Mouse (Mus musculus): Measurements from ENCODE around the gene Ecm1.

The Ecm1 gene

DNA sequence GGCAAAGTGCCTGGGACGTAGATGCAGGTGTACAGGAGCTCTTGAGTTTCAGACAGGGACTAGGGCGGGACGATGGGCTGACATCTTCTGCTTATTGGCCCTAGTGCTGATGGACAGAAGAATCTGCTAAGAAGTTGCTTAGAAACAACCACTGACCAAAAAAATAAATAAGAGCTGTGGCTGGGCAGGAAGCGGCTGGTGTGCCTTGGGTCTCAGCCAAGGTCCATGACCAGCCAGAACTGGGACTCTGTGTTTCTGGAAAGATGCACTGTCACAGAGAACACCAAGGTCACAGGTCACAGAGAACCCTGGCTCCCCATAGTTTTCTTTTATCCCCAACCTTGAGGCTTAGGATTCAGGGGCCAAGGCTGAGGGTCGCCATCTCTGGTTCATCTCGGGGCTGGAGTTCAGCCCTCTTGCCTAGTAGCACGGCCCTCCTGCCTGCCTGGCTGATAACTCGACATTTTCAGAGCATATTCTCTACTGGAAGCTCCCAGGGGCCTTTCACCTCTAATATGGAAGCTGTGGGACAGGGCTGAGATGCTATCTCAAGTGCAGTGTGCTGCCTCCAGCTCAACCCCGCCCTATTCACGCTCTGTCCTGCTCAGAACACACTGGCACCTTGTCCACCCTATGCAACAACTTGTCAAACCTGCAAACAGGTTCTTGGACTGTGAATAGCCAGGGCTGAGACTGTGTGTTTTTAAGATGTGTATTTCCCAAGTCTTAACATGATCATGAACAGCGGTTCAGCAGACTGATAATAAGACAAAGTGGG lies 6.4 kb downstream of the Ecm1 start:
- Histone ChIP-seq H3K4me1 (replicated peaks; ENCODE audit: low read depth, low read length) (peaks cover 65% of the 10 kb centered on the region), H3K27me3 (ENCODE audit: insufficient read depth, low read length) (peaks cover 18% of the 10 kb centered on the region), H3K9me3 (ENCODE audit: low read length) (no peaks in the 10 kb centered on the region), H3K4me3 (replicated peaks; ENCODE audit: low read length) (no peak overlapping the region), H3K36me3 (ENCODE audit: insufficient read depth, low read length) (peaks cover 43% of the 10 kb centered on the region)
- TF ChIP-seq CTCF (conservative IDR thresholded peaks at IDR 0.05; ENCODE audit: low read length) (no peak), NANOG (IDR thresholded peaks at IDR 0.05; ENCODE audit: borderline replicate concordance, low read length) (no peak), POU5F1 (IDR thresholded peaks at IDR 0.05; ENCODE audit: borderline replicate concordance, low read length) (no peak)

DNA sequence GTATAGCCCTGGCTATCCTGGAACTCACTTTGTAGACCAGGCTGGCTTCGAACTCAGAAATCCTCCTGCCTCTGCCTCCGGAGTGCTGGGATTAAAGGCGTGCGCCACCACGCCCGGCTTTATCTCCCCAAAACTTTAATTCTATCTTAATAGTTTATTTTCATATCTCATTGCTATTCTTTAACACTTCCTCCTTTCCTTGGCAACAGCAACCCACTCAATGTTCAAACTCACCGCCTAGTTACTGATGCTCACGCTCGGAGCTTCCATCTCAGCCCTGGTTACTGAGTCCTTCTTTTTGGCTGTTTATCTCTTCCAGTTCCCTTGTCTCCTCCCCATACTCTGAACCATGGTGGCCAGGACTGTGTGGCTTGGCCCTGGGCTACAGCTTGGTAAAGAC lies 7.1 kb downstream of the Ecm1 start:
- no peaks in the 10 kb centered on the region for H3K9me3 ChIP-seq (ENCODE audit: low read length)
- no peak overlapping the region for H3K4me3 ChIP-seq (replicated peaks; ENCODE audit: low read length)
- H3K36me3 ChIP-seq (ENCODE audit: insufficient read depth, low read length), result peaks cover 38% of the 10 kb centered on the region
- no peak for TF ChIP-seq POU5F1 (IDR thresholded peaks at IDR 0.05; ENCODE audit: borderline replicate concordance, low read length)
- TF ChIP-seq NANOG (IDR thresholded peaks at IDR 0.05; ENCODE audit: borderline replicate concordance, low read length), result no peak
- no peak for TF ChIP-seq CTCF (conservative IDR thresholded peaks at IDR 0.05; ENCODE audit: low read length)
- H3K4me1 ChIP-seq (replicated peaks; ENCODE audit: low read depth, low read length), result peaks cover 59% of the 10 kb centered on the region
- H3K27me3 ChIP-seq (ENCODE audit: insufficient read depth, low read length), result peaks cover 18% of the 10 kb centered on the region

DNA sequence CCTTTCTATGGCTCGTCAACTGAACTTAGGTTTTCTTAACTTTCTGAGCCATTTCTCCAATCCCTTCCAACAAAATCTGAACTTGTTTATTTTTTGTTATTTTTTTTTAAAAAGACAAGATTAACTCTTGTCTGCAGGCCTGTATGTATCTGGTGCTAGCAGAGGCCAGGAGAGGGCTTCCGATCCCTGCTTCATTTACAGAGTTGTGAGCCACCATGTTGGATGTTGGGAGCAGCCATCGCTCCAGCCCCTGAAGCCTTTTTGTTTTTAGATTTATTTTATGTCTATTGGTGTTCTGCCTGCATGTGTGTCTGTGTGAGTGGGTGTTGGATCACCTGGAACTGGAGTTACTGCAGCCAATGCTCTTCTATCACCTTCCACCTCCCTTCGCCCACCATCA lies 7.6 kb downstream of the Ecm1 start:
- TF ChIP-seq CTCF (conservative IDR thresholded peaks at IDR 0.05; ENCODE audit: low read length) (no peak), NANOG (IDR thresholded peaks at IDR 0.05; ENCODE audit: borderline replicate concordance, low read length) (no peak), POU5F1 (IDR thresholded peaks at IDR 0.05; ENCODE audit: borderline replicate concordance, low read length) (no peak)
- peaks cover 14% of the 10 kb centered on the region for H3K27me3 ChIP-seq (ENCODE audit: insufficient read depth, low read length)
- peaks cover 33% of the 10 kb centered on the region for H3K36me3 ChIP-seq (ENCODE audit: insufficient read depth, low read length)
- H3K4me3 ChIP-seq (replicated peaks; ENCODE audit: low read length), result no peak overlapping the region
- H3K4me1 ChIP-seq (replicated peaks; ENCODE audit: low read depth, low read length), result peaks cover 54% of the 10 kb centered on the region
- H3K9me3 ChIP-seq (ENCODE audit: low read length), result no peaks in the 10 kb centered on the region

DNA sequence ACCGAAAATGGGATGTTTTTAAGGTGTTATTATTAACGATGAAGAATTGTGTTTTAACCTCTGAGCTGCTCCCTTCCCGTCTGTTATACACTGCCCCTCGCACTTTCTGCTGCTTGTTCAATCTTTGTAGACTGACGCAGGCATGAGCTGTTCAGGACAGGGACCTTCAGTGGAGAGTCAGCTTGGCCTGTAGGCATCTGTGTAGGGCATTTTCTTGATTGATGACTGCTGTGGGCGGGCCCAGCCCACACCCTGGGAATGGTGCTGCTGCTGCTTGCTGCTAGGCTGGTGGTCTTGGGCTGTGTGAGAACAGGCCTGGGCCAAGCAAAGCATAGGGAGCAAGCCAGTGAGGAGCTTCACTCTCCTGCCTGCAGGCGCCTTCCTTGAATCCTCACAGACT lies 8.9 kb downstream of the Ecm1 start:
- TF ChIP-seq POU5F1 (IDR thresholded peaks at IDR 0.05; ENCODE audit: borderline replicate concordance, low read length), result no peak
- no peak for TF ChIP-seq CTCF (conservative IDR thresholded peaks at IDR 0.05; ENCODE audit: low read length)
- TF ChIP-seq NANOG (IDR thresholded peaks at IDR 0.05; ENCODE audit: borderline replicate concordance, low read length), result no peak

DNA sequence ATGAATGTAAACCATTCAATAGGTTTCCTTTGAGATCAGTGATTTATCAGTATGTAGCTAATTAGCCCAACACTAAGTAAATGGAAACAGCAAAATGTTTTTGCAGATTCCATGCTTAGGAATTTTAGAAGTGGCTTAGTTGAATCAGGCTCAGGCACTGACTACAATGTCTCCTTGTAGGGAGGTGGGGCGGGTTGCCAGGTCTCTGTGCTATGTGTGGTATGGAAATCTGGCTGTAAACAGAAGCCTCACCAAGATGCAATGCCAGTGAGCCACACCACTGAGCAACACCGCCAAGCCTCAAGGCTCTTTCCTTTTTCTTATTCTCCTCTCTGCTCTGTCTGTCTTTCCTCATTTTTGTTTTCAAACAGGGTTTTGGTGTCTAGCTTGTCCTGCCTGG lies 10.5 kb downstream of the Ecm1 start:
- H3K27me3 ChIP-seq (ENCODE audit: insufficient read depth, low read length), result no peaks in the 10 kb centered on the region
- TF ChIP-seq POU5F1 (IDR thresholded peaks at IDR 0.05; ENCODE audit: borderline replicate concordance, low read length) (no peak), CTCF (conservative IDR thresholded peaks at IDR 0.05; ENCODE audit: low read length) (no peak), NANOG (IDR thresholded peaks at IDR 0.05; ENCODE audit: borderline replicate concordance, low read length) (no peak)
- H3K4me1 ChIP-seq (replicated peaks; ENCODE audit: low read depth, low read length), result peaks cover 25% of the 10 kb centered on the region
- peaks cover 4% of the 10 kb centered on the region; the same call in 1 of the 2 replicates for H3K36me3 ChIP-seq (ENCODE audit: insufficient read depth, low read length)
- H3K4me3 ChIP-seq (replicated peaks; ENCODE audit: low read length), result no peak overlapping the region
- H3K9me3 ChIP-seq (ENCODE audit: low read length), result no peaks in the 10 kb centered on the region

More for the DNA sequence above, 8.9 kb downstream of the Ecm1 start:
- Histone ChIP-seq H3K4me1 (replicated peaks; ENCODE audit: low read depth, low read length) (peaks cover 40% of the 10 kb centered on the region), H3K27me3 (ENCODE audit: insufficient read depth, low read length) (peaks cover under 1% of the 10 kb centered on the region; the same call in 1 of the 2 replicates), H3K36me3 (ENCODE audit: insufficient read depth, low read length) (peaks cover 19% of the 10 kb centered on the region), H3K9me3 (ENCODE audit: low read length) (no peaks in the 10 kb centered on the region), H3K4me3 (replicated peaks; ENCODE audit: low read length) (no peak overlapping the region)

DNA sequence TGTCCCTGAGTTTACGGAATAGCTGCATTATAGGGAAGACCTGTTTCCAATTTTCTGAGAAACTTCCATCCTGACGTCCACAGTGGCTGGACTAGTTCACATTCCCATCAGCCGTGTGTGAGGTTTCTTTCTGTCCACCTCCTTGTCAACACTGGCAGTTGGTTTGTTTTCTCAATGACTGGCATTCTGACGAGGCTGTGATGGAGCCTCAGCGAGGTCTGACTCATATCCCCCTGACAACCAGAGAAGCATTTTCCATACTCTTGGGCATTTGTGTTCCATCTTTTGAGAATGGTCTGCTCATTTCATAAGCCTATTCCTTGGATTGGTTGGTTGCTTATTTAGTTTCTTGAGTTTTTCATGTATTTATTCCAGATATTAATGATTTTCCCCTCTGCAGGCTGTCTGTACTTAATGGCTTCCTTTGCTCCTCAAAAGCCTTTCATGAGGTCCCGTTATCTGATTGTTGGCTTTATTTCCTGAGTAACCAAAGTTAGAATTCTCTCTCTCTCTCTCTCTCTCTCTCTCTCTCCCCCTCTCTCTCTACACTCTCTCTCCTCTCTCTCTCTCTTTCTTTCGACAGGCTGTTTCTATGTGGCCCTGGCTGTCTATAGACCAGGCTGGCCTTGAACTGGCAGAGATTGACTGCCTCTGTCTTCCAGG lies 12.5 kb downstream of the Ecm1 start:
- Histone ChIP-seq H3K4me3 (replicated peaks; ENCODE audit: low read length) (no peak overlapping the region), H3K27me3 (ENCODE audit: insufficient read depth, low read length) (no peaks in the 10 kb centered on the region), H3K36me3 (ENCODE audit: insufficient read depth, low read length) (no peaks in the 10 kb centered on the region), H3K4me1 (replicated peaks; ENCODE audit: low read depth, low read length) (peaks cover 8% of the 10 kb centered on the region), H3K9me3 (ENCODE audit: low read length) (no peaks in the 10 kb centered on the region)
- TF ChIP-seq POU5F1 (IDR thresholded peaks at IDR 0.05; ENCODE audit: borderline replicate concordance, low read length) (no peak), CTCF (conservative IDR thresholded peaks at IDR 0.05; ENCODE audit: low read length) (no peak), NANOG (IDR thresholded peaks at IDR 0.05; ENCODE audit: borderline replicate concordance, low read length) (no peak)

DNA sequence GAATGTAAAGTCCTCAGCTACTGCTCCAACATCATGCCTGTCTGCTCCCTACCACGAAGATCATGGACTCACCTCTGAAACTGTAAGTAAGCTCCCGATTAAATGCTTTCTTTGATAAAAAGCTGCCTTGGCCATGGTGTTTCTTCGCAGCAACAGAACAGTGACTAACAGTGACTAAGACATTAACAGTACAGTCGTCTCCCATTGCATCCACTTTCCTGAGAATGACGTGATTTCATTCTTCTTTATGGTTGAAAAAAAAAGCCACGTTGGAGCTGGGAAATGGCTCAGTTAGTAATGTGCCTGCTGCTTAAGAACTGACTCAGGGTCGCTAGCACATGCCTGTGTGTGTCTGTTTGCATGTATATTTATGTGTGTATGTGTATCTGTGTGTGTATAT lies 13.5 kb downstream of the Ecm1 start:
- no peak for TF ChIP-seq CTCF (conservative IDR thresholded peaks at IDR 0.05; ENCODE audit: low read length)
- no peak for TF ChIP-seq POU5F1 (IDR thresholded peaks at IDR 0.05; ENCODE audit: borderline replicate concordance, low read length)
- TF ChIP-seq NANOG (IDR thresholded peaks at IDR 0.05; ENCODE audit: borderline replicate concordance, low read length), result no peak
- no peaks in the 10 kb centered on the region for H3K27me3 ChIP-seq (ENCODE audit: insufficient read depth, low read length)
- H3K4me1 ChIP-seq (replicated peaks; ENCODE audit: low read depth, low read length), result peaks cover 6% of the 10 kb centered on the region
- H3K9me3 ChIP-seq (ENCODE audit: low read length), result no peaks in the 10 kb centered on the region
- H3K4me3 ChIP-seq (replicated peaks; ENCODE audit: low read length), result no peak overlapping the region
- H3K36me3 ChIP-seq (ENCODE audit: insufficient read depth, low read length), result no peaks in the 10 kb centered on the region

DNA sequence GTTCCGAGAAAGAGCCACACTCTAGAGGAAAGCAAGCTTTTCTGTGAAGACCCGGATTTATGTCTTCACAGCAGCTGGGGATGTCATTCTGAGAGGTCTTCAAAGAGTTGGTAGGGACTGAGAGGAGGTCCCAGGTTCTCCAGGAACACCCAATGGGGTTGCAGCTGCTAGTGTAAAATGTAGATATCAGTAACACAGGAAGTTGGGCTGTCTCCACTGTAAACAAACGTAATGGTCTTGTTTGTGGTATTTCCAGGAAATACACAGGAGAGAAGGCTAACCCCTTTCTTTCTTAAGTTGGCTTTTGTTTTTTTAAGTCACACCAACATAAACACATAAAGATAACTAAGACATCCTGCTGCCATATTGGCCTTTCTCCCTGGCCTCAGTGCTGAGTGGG lies 17.0 kb downstream of the Ecm1 start:
- H3K9me3 ChIP-seq (ENCODE audit: low read length), result no peaks in the 10 kb centered on the region

More for the DNA sequence above, 17.0 kb downstream of the Ecm1 start:
- no peak overlapping the region for H3K4me3 ChIP-seq (replicated peaks; ENCODE audit: low read length)
- H3K27me3 ChIP-seq (ENCODE audit: insufficient read depth, low read length), result no peaks in the 10 kb centered on the region
- no peaks in the 10 kb centered on the region for H3K36me3 ChIP-seq (ENCODE audit: insufficient read depth, low read length)
- TF ChIP-seq POU5F1 (IDR thresholded peaks at IDR 0.05; ENCODE audit: borderline replicate concordance, low read length), result no peak
- no peak for TF ChIP-seq NANOG (IDR thresholded peaks at IDR 0.05; ENCODE audit: borderline replicate concordance, low read length)
- H3K4me1 ChIP-seq (replicated peaks; ENCODE audit: low read depth, low read length), result no peaks in the 10 kb centered on the region

Measured in E14TG2a.4 (cell line).